Mouse (Mus musculus) effector memory CD4-positive, alpha-beta T cell, adult 5 months (primary cell): Measurements from ENCODE around the gene 4933409G03Rik. TPM values are rescaled to one million over a fixed set of nuclear protein-coding genes. Genes with fewer than 3 reads are reported as not detected.

Source experiments
- polyA plus RNA-seq: library from polyadenylated mRNA; unstranded; fragments of 100-300 nt; shearing (Covaris generic); gene quantifications from one replicate; pipeline ENCODE4 v1.2.1, GENCODE M21; 2017

4933409G03Rik gene
- polyA plus RNA-seq, result not detected

GRCm38 (mm10) chr2:68582113-68582512 lies at the start of gene 4933409G03Rik:
Gene 4933409G03Rik (plus strand): TSS chr2:68582413.

GRCm38 (mm10) chr2:68656186-68656585 lies 74.0 kb downstream of the 4933409G03Rik start, which contains the start of gene 4932414N04Rik:
Gene 4932414N04Rik (plus strand): TSS chr2:68656486.

Other genes with a start within 250 kb of the 4933409G03Rik start
- 115 TPM for gene Stk39, start 110.1 kb upstream of the 4933409G03Rik start, polyA plus RNA-seq
- gene 4932414N04Rik, start 74.1 kb downstream of the 4933409G03Rik start, polyA plus RNA-seq, result not detected